Mouse (Mus musculus) forebrain, embryonic 15.5 days (tissue): ENCODE measurements around the gene ccdc198. TPM values are rescaled to one million over a fixed set of nuclear protein-coding genes. Genes with fewer than 3 reads are reported as not detected.

Source experiments
- ATAC-seq: fragments of 200-750 bp; cut with Nextera tagmentation; replicated peaks from 2 replicates; pipeline ENCODE4 v1.8.0; 2017; ENCODE audit warnings: mild to moderate bottlenecking, moderate TSS enrichment, moderate library complexity
- H3K27ac ChIP-seq: fragments of 300-500 bp; sonication (generic); replicated peaks from 2 replicates; pipeline ENCODE4 v1.5.1; 2015; ENCODE audit warnings: mild to moderate bottlenecking, inconsistent platforms
- H3K27me3 ChIP-seq: fragments of 300-500 bp; sonication (generic); 2 replicates; pipeline ENCODE4 v1.6.1; 2015; ENCODE audit warnings: inconsistent platforms
- H3K36me3 ChIP-seq: fragments of 300-500 bp; sonication (generic); 2 replicates; pipeline ENCODE4 v1.6.1; 2015; ENCODE audit warnings: mild to moderate bottlenecking, inconsistent platforms
- H3K4me1 ChIP-seq: fragments of 300-500 bp; sonication (generic); 2 replicates; pipeline ENCODE4 v1.6.1; 2015; ENCODE audit warnings: inconsistent platforms
- H3K4me2 ChIP-seq: fragments of 300-500 bp; sonication (generic); replicated peaks from 2 replicates; pipeline ENCODE4 v1.6.1; 2015; ENCODE audit warnings: mild to moderate bottlenecking, inconsistent platforms
- H3K4me3 ChIP-seq: fragments of 300-500 bp; sonication (generic); 2 replicates; pipeline ENCODE4 v1.5.1; 2015; ENCODE audit warnings: mild to moderate bottlenecking, inconsistent platforms
- H3K9ac ChIP-seq: fragments of 300-500 bp; sonication (generic); replicated peaks from 2 replicates; pipeline ENCODE4 v1.6.1; 2015; ENCODE audit warnings: mild to moderate bottlenecking, inconsistent platforms
- H3K9me3 ChIP-seq: fragments of 300-500 bp; sonication (generic); 2 replicates; pipeline ENCODE4 v1.6.1; 2016; ENCODE audit warnings: inconsistent platforms
- WGBS: fragments of 180-500 bp; shearing (Covaris S2); methylation state at CpG from one replicate; pipeline ENCODE4 v1.1.7; 2015; ENCODE audit warnings: mixed read lengths; 5-methylcytosine and 5-hydroxymethylcytosine counted together
- polyA plus RNA-seq: library from polyadenylated mRNA; unstranded; fragments of >200 nt; fragmentation: Nextera tagmentation; extraction: Ambion mirVana; gene quantifications from 2 replicates; pipeline ENCODE4 v1.2.1, GENCODE M21; 2015

Gene ccdc198
- polyA plus RNA-seq, 1 experiment from 2014 or later, result 0.29 TPM

- Histone ChIP-seq H3K9ac (peak overlapping the region; percentile 94), H3K27ac (no peak overlapping the region), H3K4me3 (peak overlapping the region; percentile 71), H3K36me3 (no peaks in the 10 kb centered on the region), H3K4me2 (peak overlapping the region; percentile 91), H3K27me3 (no peaks in the 10 kb centered on the region), H3K4me1 (peaks cover 29% of the 10 kb centered on the region), H3K9me3 (no peaks in the 10 kb centered on the region)
- no peak for ATAC-seq
- 61% methylated on average over 16 of the region's 16 CpGs for WGBS
Measured at GRCm38 (mm10) chr14:49173290-49174135, 71.8 kb downstream of the ccdc198 start.

DNA sequence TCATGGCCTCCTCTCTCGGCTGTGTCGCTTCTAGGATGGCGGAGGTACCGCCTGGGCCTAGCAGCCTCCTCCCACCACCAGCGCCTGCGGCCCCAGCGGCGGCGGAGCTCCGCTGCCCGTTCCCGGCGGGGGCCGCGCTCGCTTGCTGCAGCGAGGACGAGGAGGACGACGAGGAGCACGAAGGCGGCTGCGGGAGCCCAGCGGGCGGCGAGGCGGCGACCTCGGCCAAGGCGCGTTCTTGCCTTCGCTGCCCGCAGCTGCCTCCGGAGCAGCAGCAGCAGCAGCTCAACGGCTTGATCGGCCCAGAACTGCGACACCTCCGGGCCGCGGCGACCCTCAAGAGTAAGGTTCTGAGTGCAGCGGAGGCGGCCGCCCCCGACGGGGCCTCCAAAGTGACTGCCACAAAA is 72.7 kb downstream of the ccdc198 start:
- no peaks in the 10 kb centered on the region for H3K27me3 ChIP-seq
- H3K9me3 ChIP-seq, result no peaks in the 10 kb centered on the region
- no peaks in the 10 kb centered on the region for H3K36me3 ChIP-seq
- H3K4me3 ChIP-seq, result peak overlapping the region; percentile 71
- H3K27ac ChIP-seq, result peak overlapping the region; percentile 81
- peaks cover 29% of the 10 kb centered on the region for H3K4me1 ChIP-seq
- WGBS, result under 1% methylated on average over 44 of the region's 46 CpGs
- peak; percentile 90 for ATAC-seq
- peak overlapping the region; percentile 91 for H3K4me2 ChIP-seq
- peak overlapping the region; percentile 94 for H3K9ac ChIP-seq

DNA sequence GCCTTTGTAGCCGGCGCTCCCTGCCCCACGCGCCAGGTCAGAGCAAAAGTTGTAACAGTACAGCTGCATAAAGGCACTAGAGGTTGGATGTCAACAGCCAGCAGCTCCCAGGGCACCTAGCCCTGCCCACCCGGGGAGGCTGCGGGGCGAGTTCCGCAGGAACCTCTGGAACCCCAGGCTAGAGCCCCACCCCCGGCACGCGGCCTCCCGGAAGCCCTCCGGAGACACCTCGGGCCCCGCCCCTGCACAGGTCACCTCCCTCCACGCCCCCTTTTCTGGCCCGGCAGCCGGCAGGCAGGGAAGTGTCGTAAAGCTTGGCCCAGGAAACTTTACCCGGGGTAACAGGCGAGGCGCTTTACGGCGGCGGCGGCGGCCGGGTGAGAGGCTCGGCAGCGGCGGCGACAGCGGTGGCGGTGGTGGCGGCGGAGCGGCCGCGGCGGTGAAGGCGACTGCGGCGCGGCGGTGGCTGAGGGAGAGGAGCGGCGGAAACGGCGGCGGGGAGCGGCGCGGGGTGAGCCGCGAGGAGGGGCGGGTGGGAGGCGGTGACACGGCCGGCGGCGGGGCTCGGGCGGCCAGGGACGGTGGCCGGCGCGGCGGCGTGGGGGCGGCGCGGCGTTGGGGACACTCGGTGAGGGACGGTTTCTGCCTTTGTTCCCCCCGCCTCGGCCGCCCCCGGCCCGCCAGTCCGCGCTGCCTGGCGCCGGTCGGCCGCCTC is 73.2 kb downstream of the ccdc198 start, which contains the start of gene Naa30:
Naa30 (plus strand) TSS at position 360 of the 715 bp plus-strand sequence.
- Histone ChIP-seq H3K4me1 (peaks cover 29% of the 10 kb centered on the region), H3K9me3 (no peaks in the 10 kb centered on the region), H3K27ac (peak within 1 kb of the TSS; percentile 81), H3K4me3 (peak within 1 kb of the TSS; percentile 71), H3K9ac (peak within 1 kb of the TSS; percentile 94), H3K4me2 (peak within 1 kb of the TSS; percentile 91), H3K36me3 (no peaks in the 10 kb centered on the region), H3K27me3 (no peaks in the 10 kb centered on the region)
- under 1% methylated on average over 68 of the region's 86 CpGs for WGBS
- ATAC-seq, result peak; percentile 93

GRCm38 (mm10) chr14:49171286-49171685 is 74.0 kb downstream of the ccdc198 start:
- Histone ChIP-seq H3K27ac (no peak overlapping the region), H3K36me3 (no peaks in the 10 kb centered on the region), H3K4me3 (peak overlapping the region; percentile 71), H3K4me2 (peak overlapping the region; percentile 69), H3K27me3 (no peaks in the 10 kb centered on the region), H3K4me1 (peaks cover 27% of the 10 kb centered on the region), H3K9me3 (no peaks in the 10 kb centered on the region), H3K9ac (peak overlapping the region; percentile 94)
- peak; percentile 29 for ATAC-seq
- WGBS, result 33% methylated on average over 8 of the region's 8 CpGs

Other genes with a start within 250 kb of the ccdc198 start
- 25.5 and 25.8 TPM in 2 replicates for gene Ap5m1, start 179.4 kb downstream of the ccdc198 start, polyA plus RNA-seq
- 78.2 and 80.8 TPM in 2 replicates for gene Exoc5, start 178.8 kb downstream of the ccdc198 start, polyA plus RNA-seq
- 16.4 and 17.3 TPM in 2 replicates for gene Naa30, start 73.2 kb downstream of the ccdc198 start, polyA plus RNA-seq